Mouse (Mus musculus): ENCODE measurements at regions not wholly inside any gene's neighbourhood (a gene's known extent, or its start where the extent isn't known, plus 50 kb on each side); places are given as distances from the start of the nearest gene placed in this dataset.

GRCm38 (mm10) chr10:108111398-108111797 is 50.6 kb upstream of the Ppp1r12a start:
- TF ChIP-seq POLR2A (IDR thresholded peaks at IDR 0.05; ENCODE audit: control insufficient read depth, low read depth, low read length) (no peak), CTCF (IDR thresholded peaks at IDR 0.05; ENCODE audit: control insufficient read depth, insufficient read depth, insufficient replicate concordance, low read depth, low read length) (no peak)
